Mouse (Mus musculus): ENCODE results near the gene Ppa2. TPM values are rescaled to one million over a fixed set of nuclear protein-coding genes. Genes with fewer than 3 reads are reported as not detected.

The Ppa2 gene
- polyA plus RNA-seq, 1 experiment = 51.0 TPM

- Histone ChIP-seq H3K36me3 (ENCODE audit: control insufficient read depth, insufficient read depth, low read length, poor library complexity, severe bottlenecking) (no peaks in the 10 kb centered on the region), H3K4me1 (ENCODE audit: control insufficient read depth, insufficient read depth, low read length) (no peaks in the 10 kb centered on the region), H3K9ac (ENCODE audit: low read depth, poor library complexity, severe bottlenecking) (no peak overlapping the region), H3K27ac (ENCODE audit: insufficient read depth, low read length) (no peak overlapping the region), H3K4me3 (ENCODE audit: low read depth, low read length) (no peak overlapping the region), H3K27me3 (ENCODE audit: control insufficient read depth, insufficient read depth, low read length, poor library complexity, severe bottlenecking) (no peaks in the 10 kb centered on the region), H3K9me3 (replicated peaks; ENCODE audit: control insufficient read depth, insufficient read depth, low read length, poor library complexity, severe bottlenecking) (no peaks in the 10 kb centered on the region)
- TF ChIP-seq EP300 (IDR thresholded peaks at IDR 0.05; ENCODE audit: insufficient read depth, low read depth, low read length) (no peak), CTCF (IDR thresholded peaks at IDR 0.05; ENCODE audit: low read depth, low read length) (no peak), POLR2A (IDR thresholded peaks at IDR 0.05; ENCODE audit: insufficient read depth, low read length) (no peak)
These were observed 95.7 kb downstream of the Ppa2 start for GRCm38 (mm10) chr3:133405636-133406035.

- Histone ChIP-seq H3K4me1 (ENCODE audit: control insufficient read depth, insufficient read depth, low read length) (no peaks in the 10 kb centered on the region), H3K27ac (ENCODE audit: insufficient read depth, low read length) (no peak overlapping the region), H3K27me3 (ENCODE audit: control insufficient read depth, insufficient read depth, low read length, poor library complexity, severe bottlenecking) (no peaks in the 10 kb centered on the region), H3K9me3 (replicated peaks; ENCODE audit: control insufficient read depth, insufficient read depth, low read length, poor library complexity, severe bottlenecking) (no peaks in the 10 kb centered on the region), H3K9ac (ENCODE audit: low read depth, poor library complexity, severe bottlenecking) (no peak overlapping the region), H3K36me3 (ENCODE audit: control insufficient read depth, insufficient read depth, low read length, poor library complexity, severe bottlenecking) (no peaks in the 10 kb centered on the region), H3K4me3 (ENCODE audit: low read depth, low read length) (no peak overlapping the region)
- TF ChIP-seq CTCF (IDR thresholded peaks at IDR 0.05; ENCODE audit: low read depth, low read length) (peak; percentile 11), EP300 (IDR thresholded peaks at IDR 0.05; ENCODE audit: insufficient read depth, low read depth, low read length) (no peak), POLR2A (IDR thresholded peaks at IDR 0.05; ENCODE audit: insufficient read depth, low read length) (no peak)
These were observed 96.3 kb downstream of the Ppa2 start for GRCm38 (mm10) chr3:133406248-133406647.

- H3K9me3 ChIP-seq (replicated peaks; ENCODE audit: control insufficient read depth, insufficient read depth, low read length, poor library complexity, severe bottlenecking) = no peaks in the 10 kb centered on the region
- TF ChIP-seq EP300 (IDR thresholded peaks at IDR 0.05; ENCODE audit: insufficient read depth, low read depth, low read length) = no peak
- no peak for TF ChIP-seq CTCF (IDR thresholded peaks at IDR 0.05; ENCODE audit: low read depth, low read length)
- TF ChIP-seq POLR2A (IDR thresholded peaks at IDR 0.05; ENCODE audit: insufficient read depth, low read length) = no peak
- no peak overlapping the region for H3K9ac ChIP-seq (ENCODE audit: low read depth, poor library complexity, severe bottlenecking)
- no peak overlapping the region for H3K4me3 ChIP-seq (ENCODE audit: low read depth, low read length)
- H3K36me3 ChIP-seq (ENCODE audit: control insufficient read depth, insufficient read depth, low read length, poor library complexity, severe bottlenecking) = no peaks in the 10 kb centered on the region
- no peaks in the 10 kb centered on the region for H3K27me3 ChIP-seq (ENCODE audit: control insufficient read depth, insufficient read depth, low read length, poor library complexity, severe bottlenecking)
- H3K27ac ChIP-seq (ENCODE audit: insufficient read depth, low read length) = no peak overlapping the region
- H3K4me1 ChIP-seq (ENCODE audit: control insufficient read depth, insufficient read depth, low read length) = no peaks in the 10 kb centered on the region
These were observed 101.3 kb downstream of the Ppa2 start for GRCm38 (mm10) chr3:133411123-133411675.

GRCm38 (mm10) chr3:133411768-133412167 lies 101.9 kb downstream of the Ppa2 start:
- Histone ChIP-seq H3K4me1 (ENCODE audit: control insufficient read depth, insufficient read depth, low read length) (no peaks in the 10 kb centered on the region), H3K27ac (ENCODE audit: insufficient read depth, low read length) (no peak overlapping the region), H3K36me3 (ENCODE audit: control insufficient read depth, insufficient read depth, low read length, poor library complexity, severe bottlenecking) (no peaks in the 10 kb centered on the region), H3K4me3 (ENCODE audit: low read depth, low read length) (no peak overlapping the region), H3K9ac (ENCODE audit: low read depth, poor library complexity, severe bottlenecking) (no peak overlapping the region), H3K27me3 (ENCODE audit: control insufficient read depth, insufficient read depth, low read length, poor library complexity, severe bottlenecking) (no peaks in the 10 kb centered on the region), H3K9me3 (replicated peaks; ENCODE audit: control insufficient read depth, insufficient read depth, low read length, poor library complexity, severe bottlenecking) (no peaks in the 10 kb centered on the region)
- TF ChIP-seq EP300 (IDR thresholded peaks at IDR 0.05; ENCODE audit: insufficient read depth, low read depth, low read length) (no peak), CTCF (IDR thresholded peaks at IDR 0.05; ENCODE audit: low read depth, low read length) (no peak), POLR2A (IDR thresholded peaks at IDR 0.05; ENCODE audit: insufficient read depth, low read length) (no peak)

DNA sequence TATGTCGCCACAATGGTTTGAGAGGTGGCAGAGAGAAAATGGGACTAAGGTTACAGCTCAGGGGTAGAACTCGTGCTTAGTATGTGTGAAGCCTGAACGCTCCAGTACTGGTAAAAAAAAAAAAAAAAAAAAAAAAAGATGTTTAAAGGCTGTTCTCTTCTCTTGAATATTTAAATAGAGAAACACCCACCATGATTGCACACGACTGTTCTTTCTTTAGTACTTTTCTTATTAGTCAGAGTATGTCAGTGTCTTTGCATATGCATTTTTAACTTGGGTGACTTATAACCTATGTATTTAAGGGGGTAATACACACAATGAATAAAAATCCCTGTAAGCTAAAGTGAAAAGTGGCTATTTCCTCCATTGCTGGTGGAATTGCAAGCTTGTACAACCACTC lies 104.8 kb downstream of the Ppa2 start:
- Histone ChIP-seq H3K4me1 (ENCODE audit: control insufficient read depth, insufficient read depth, low read length) (no peaks in the 10 kb centered on the region), H3K27ac (ENCODE audit: insufficient read depth, low read length) (no peak overlapping the region), H3K4me3 (ENCODE audit: low read depth, low read length) (no peak overlapping the region), H3K9me3 (replicated peaks; ENCODE audit: control insufficient read depth, insufficient read depth, low read length, poor library complexity, severe bottlenecking) (no peaks in the 10 kb centered on the region), H3K27me3 (ENCODE audit: control insufficient read depth, insufficient read depth, low read length, poor library complexity, severe bottlenecking) (no peaks in the 10 kb centered on the region), H3K36me3 (ENCODE audit: control insufficient read depth, insufficient read depth, low read length, poor library complexity, severe bottlenecking) (no peaks in the 10 kb centered on the region), H3K9ac (ENCODE audit: low read depth, poor library complexity, severe bottlenecking) (no peak overlapping the region)
- TF ChIP-seq POLR2A (IDR thresholded peaks at IDR 0.05; ENCODE audit: insufficient read depth, low read length) (no peak), CTCF (IDR thresholded peaks at IDR 0.05; ENCODE audit: low read depth, low read length) (no peak), EP300 (IDR thresholded peaks at IDR 0.05; ENCODE audit: insufficient read depth, low read depth, low read length) (no peak)

GRCm38 (mm10) chr3:133423073-133423472 lies 113.2 kb downstream of the Ppa2 start:
- Histone ChIP-seq H3K4me1 (ENCODE audit: control insufficient read depth, insufficient read depth, low read length) (no peaks in the 10 kb centered on the region), H3K9ac (ENCODE audit: low read depth, poor library complexity, severe bottlenecking) (no peak overlapping the region), H3K27ac (ENCODE audit: insufficient read depth, low read length) (no peak overlapping the region), H3K9me3 (replicated peaks; ENCODE audit: control insufficient read depth, insufficient read depth, low read length, poor library complexity, severe bottlenecking) (0 out of 2 replicates have a peak, but pooled peaks cover 3% of the 10 kb centered on the region), H3K27me3 (ENCODE audit: control insufficient read depth, insufficient read depth, low read length, poor library complexity, severe bottlenecking) (no peaks in the 10 kb centered on the region), H3K36me3 (ENCODE audit: control insufficient read depth, insufficient read depth, low read length, poor library complexity, severe bottlenecking) (no peaks in the 10 kb centered on the region), H3K4me3 (ENCODE audit: low read depth, low read length) (no peak overlapping the region)
- no peak for TF ChIP-seq CTCF (IDR thresholded peaks at IDR 0.05; ENCODE audit: low read depth, low read length)
- TF ChIP-seq EP300 (IDR thresholded peaks at IDR 0.05; ENCODE audit: insufficient read depth, low read depth, low read length) = no peak
- TF ChIP-seq POLR2A (IDR thresholded peaks at IDR 0.05; ENCODE audit: insufficient read depth, low read length) = no peak

Other genes with a start within 250 kb of the Ppa2 start
- 14.6 and 17.5 TPM in 2 replicates for gene Ints12, start 218.3 kb upstream of the Ppa2 start, polyA plus RNA-seq (2011; ENCODE audit: insufficient read depth, insufficient read length, low read depth, missing spikeins)
- 33.3 and 36.1 TPM in 2 replicates for gene Gstcd, start 218.1 kb upstream of the Ppa2 start, polyA plus RNA-seq (2011; ENCODE audit: insufficient read depth, insufficient read length, low read depth, missing spikeins)
- not detected in 2 replicates for gene Arhgef38, start 75.2 kb upstream of the Ppa2 start, polyA plus RNA-seq (2011; ENCODE audit: insufficient read depth, insufficient read length, low read depth, missing spikeins)
- gene Tet2, start 235.0 kb downstream of the Ppa2 start, polyA plus RNA-seq (2011; ENCODE audit: insufficient read depth, insufficient read length, low read depth, missing spikeins) = 59.1 and 62.6 TPM in 2 replicates

All from ES-Bruce4 (cell line).